Mouse (Mus musculus) testis, postnatal 10 days (tissue): ENCODE measurements around the gene Csrnp1.
A peak's percentile ranks its signal among the peaks of the same experiment; 100 is the strongest.
"Not testable (repeated sequence)": the region's sequence is repeated elsewhere in the genome, so short reads cannot be mapped to it uniquely, and the experiment has no call there.

Source experiments
- DNase-seq: peaks from one replicate; pipeline ENCODE4 v3.0.0; 2021; ENCODE audit warnings: low spot score

Csrnp1 gene

DNA sequence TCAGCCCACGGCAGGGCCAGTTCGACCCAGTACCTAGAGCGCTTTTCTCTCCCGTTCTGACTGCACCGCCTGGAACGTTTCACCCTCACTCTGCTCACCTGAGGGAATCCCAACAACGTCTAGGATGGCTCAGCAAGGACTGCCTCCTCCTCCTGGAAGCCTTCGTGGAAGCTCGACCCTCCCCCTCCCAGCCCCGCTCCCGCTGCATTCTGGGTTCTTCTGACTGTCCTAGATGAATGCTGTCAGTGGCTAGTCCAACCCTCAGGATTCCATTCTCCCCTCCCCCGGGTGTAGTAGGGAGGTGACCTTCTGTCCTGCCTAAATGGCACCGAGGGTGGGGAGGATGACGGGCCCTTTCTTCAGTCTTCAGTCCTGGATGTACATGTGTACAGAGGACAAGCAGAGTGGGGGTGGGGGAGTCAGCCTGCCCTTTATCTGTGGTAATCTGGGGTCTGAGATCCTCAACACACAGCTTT is at the start of gene Csrnp1:
TSS of gene Csrnp1 (minus strand) at position 123 of the 476 bp plus-strand sequence.
- DNase-seq: no peak

DNA sequence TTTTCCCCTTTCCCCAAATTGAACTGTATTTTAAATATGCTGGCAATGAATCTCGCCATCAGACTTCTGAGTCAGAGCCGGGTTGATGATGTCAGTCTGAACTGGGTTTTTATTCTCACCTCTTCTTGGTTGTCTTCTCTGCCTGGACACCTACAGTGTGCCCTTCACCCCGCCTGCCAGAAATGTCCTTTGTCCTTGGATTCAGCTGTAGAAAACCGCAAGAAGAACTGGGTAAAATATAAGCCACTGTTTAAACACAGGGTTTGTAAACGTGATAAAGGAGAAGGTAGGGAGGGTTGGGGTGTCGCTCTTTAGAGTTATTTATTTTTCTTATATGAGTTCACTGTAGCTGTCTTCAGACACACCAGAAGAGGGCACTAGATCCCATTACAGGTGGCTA is 48.3 kb upstream of the Csrnp1 start:
- no peak for DNase-seq

DNA sequence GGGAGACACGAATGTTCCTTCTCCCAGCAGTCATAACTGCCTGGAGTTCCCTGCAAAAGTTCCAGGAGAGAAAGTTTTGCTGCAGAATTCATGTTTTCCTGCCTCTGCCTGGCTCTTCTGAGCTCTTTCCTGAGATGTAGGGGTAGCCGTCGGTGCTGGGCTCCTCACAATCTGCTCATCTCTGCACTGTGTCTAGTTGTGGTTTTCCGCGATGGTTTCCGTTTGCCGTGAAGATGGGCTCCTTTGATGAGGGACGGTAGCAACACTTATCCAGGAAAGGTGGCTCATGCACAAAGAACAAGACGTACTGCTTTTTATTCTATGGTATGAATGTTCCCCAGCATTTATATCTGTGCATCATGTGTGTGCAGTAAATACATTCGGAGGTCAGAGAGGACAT is 46.0 kb upstream of the Csrnp1 start:
- no peak for DNase-seq

DNA sequence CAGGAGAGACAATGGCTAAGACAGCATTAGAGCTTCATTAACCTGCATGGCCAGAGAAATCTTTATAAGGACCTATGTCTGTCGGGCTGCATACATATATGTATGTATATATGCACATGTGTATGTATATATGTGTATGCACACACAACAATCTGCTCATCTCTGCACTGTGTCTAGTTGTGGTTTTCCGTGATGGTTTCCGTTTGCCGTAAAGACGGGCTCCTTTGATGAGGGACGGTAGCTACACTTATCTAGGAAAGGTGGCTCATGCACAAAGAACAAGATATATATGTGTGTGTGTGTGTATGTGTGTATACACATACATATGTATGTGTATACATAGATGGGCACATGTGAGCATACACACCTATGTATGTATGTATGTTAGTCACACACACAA is 45.4 kb upstream of the Csrnp1 start:
- DNase-seq: no peak

DNA sequence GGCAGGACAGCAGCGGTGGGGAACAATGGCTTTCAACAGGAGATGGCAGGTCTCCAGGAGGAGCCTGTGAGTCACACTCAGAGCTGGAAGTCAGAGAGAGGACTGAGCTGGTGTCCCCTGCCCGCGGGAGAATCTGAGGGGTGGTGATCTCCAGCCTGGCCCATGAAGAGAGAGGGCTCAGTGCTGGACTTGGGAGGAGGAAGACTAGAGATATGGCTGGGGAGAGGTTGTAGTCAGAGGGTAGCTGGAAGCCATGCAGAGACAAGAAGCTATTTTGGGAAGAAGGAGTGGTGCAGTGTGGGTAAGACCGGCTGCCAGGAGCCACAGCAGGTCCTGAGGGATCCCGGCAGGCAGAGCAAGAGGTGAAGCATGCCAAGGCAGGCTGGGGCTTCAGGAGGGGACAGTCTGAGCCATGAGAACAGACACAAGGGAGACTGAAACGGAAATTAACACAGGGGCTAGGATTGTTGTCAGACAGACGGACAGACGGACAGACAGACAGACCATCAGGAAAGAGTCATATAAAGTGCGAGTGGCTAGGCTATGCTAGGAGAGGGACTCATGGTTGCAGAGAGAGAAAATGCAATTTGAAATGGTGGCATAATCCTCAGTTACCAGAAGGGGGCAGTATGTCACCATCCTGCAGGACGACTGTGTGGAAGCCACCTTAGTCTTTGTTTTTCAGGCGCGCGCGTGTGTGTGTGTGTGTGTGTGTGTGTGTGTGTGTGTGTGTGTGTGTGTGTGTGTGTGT is 43.1 kb upstream of the Csrnp1 start:
- no peak for DNase-seq

DNA sequence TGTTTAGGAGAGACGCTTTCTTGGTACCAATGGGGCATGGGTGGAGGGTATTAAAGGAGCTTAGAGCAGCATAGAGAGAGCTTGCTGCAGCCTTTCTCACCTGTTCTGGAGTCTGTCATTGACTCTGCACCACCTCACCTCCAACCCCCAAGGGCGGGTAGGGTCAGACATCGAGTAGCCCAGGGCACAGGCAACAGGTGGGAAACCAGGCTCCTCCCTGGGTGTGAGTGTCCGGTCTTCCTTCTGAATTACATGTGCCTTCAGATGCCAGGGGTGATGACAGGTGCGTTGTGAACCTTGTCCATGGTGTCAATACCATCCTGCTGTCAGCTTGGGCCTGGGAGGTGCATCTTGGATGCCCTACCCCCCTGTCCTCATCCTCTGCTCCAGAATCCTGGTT is 40.2 kb upstream of the Csrnp1 start:
- no peak for DNase-seq

DNA sequence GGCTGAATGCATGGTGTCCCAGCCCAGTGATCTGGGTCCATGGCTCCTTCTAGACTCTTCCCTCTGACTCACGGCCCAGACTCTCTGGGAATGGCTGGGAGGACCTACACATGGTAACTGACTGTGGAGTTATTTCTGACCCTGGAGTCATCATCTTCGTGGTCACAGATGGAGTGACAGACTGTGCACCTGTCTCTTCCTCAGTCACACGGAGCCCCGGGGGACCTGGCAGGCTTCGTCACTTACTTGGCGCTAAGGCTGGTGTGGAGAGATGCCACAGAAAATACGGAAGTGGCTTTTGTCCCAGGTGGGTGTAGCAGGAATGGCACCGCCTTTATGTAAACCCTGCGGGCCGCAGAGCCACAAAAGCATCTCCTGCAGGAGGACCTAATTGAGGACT is 39.7 kb upstream of the Csrnp1 start:
- no peak for DNase-seq

DNA sequence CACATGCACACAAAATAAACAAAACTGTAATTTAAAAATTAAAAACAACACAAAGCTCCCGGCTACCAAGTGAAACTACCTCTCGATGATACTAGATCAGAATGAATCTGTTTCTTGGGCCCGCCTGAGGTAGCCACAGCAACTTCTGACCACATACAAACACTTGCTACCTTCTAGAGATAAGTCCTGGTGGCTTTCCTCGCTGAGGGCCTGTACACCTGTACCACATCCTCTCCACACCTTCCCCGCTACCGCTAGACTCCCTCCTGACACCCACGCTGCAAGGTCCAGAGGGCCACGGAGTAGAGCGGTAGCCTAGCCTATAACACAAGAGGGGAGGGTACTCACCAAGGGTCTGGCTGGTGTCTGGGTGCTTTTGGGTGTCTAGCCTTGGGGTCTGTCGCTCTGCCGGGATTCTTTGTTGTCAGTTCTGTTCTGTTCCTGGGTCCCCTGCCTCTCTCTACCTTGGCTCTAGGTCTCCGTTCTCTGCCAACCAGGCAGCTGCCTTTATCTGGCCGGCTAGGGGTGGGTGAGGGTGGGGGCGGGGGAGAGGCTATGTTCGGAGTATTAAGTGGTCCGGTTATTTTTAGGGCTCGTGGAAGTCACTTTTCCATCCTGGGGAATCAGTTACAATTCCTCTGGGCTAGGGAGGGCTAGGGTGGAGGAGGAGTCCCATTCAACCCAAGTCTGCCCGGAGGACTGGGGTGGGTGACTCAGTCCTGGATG is 38.8 kb upstream of the Csrnp1 start, which contains the start of gene Xirp1:
TSS of gene Xirp1 (minus strand) at position 513 of the 726 bp plus-strand sequence.
- no peak for DNase-seq

DNA sequence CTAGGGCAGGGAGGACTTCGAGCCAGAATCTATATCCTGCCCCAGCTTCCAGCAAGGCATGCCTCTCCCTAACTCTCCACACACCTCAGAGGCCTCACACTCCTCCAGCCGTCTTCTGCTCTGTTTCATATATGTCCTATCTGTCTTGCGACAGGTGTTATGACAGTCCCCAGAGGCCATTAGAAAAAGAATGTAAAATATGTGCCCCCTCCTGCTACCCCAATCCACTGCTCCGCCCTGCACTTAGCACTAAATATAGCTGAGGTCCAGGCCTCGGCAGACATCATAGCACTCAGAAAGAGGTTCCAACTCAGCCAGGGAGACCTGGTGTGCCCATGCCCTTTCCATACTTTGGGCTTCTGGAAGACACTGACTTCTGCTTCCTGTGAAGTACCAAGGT is 36.7 kb upstream of the Csrnp1 start:
- DNase-seq: no peak

DNA sequence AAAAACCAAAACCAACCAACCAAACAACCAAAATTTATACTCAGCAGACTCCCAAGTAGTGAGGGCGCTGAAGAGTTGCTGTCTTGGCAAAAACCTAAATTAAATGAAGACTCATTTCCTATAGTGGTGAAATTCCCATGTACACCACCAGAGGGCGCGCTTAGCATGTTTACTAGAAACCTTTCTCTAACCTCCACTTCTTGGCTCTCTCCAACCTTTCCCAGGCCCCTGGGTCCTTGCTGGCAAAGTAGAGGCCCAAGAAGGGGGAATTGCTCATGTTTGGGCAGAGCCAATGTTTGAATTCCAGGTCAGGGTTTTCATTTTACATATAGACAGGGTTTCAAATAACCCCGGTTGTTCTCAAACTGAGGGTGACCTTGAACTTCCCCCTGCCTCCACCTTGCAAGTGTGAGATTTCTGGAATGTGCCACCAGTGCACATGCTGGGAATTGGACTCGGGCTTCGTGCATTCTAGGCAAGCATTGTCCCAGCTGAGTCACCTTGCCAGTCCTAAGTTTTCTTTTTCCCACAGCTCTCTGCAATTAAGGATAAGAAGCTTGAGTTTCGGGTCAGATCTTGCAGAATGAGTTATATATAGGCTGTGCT is 35.9 kb upstream of the Csrnp1 start:
- peak; percentile 90 for DNase-seq

DNA sequence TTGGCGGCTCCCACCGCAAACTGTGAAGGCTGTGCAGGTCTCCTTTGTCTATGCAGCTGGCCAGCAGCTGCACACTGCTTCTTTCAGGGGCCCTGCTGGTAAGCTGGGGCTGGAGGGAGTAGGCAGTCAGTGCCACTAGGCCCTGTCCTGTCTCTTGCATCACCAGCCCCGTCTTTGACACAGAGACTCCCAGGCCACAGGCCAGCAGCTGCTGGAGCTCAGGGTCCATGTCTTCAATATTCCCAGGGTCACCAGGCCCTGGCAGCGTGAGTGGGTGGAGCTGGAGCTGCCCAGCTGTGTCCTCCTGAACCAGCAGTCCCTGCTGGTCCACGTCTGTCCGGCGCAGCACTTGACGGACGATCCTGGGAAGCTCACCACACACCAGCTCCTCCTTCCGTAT is 32.5 kb upstream of the Csrnp1 start:
- no peak for DNase-seq

DNA sequence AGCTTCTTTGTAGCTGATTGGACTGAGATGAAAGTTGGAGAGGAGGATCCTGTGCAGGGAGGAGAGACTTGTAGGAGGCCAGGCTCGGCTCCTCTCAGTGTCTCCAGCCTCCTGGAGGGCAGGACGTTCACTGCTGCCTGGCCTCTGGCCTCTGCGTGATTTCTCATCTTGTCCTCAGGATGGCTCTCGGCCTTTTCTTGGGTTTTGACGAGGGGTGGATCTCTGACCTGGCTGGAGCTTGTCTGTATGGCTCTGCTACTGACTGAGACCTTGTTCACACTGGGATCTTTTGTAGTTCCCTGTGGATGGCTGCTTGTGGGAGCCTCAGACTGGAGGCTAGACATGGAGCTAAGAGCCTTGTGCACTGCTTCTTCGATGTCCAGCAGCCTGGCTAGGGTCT is 30.4 kb upstream of the Csrnp1 start:
- no peak for DNase-seq

DNA sequence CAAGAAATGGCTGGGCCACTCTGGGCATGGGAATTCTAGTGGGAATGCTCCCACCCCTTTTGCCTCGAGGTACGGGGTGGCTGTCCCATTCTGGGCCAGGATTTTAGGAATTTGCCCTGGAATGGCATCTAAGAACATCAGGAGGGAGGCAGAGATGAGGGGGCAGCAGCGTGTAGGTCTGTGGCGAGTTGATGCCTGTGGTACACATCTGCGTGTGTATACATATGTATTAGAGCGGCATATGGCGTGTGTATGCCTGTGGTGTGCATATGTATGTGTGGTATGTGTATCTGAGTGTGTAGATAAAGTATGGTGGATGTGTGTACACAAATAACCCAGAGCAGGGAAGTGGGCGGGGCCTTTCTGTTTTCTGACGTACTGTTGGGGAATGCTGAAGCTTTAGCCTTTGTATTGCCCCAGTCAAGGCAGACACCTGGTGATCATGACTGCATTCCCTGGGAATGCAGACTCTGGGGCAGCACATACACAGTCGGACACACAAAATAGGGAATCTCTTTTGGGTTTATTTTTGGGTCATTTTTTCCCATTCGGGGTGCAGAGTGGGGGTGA is 28.9 kb upstream of the Csrnp1 start:
- no peak for DNase-seq

DNA sequence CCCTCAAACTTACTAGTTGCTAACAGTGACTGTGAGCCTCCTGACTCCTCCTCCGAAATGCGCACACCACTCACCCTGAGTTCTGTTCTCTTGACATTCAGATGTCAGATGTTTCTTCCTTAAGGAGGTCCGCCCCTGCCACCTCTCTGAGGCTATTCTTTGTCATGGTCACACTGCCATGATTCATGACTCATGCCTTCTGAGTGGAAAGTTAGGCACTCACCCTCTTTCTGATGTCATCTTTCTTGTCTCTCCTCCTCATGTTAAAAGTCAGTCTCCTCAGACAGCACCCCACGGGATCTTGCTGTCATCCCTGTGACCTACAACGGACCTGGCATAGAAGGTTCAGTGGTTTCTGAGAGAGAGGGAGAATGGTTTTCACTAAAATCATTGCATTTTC is 28.3 kb upstream of the Csrnp1 start:
- no peak for DNase-seq

DNA sequence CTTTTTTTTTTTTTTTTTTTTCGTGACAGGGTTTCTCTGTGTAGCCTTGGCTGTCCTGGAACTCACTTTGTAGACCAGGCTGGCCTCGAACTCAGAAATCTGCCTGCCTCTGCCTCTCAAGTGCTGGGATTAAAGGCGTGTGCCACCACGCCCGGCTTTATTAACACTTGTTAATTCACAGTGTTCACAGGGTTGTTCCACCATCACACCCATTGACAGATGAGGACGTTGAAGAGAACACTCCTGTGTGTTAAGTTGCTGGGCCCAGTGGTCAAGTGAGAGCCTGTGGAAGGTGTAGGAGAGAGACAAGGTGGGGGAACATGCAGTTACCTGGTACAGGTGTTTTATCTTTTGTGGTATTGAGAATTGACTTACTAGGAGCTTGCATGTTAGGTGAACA is 27.7 kb upstream of the Csrnp1 start:
- not testable (repeated sequence) for DNase-seq

DNA sequence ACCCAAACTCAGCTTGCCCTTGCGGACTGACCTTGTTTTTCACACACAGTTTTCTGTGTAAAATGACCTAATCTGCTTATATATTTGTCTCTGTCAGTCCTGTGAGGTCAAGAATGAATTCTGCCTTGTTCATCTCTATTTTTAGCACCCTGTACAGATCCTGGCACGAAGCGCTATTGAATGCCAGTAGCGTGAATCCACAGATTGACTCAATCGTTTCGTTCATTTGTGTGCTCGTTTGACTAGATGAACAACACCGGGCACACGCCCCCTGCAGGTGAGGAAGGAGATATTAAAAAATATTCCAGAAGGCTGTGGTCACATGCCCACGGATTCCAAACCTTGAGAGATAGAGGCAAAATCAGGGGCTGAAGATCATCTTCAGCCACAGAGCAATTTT is 27.1 kb upstream of the Csrnp1 start:
- peak; percentile 80 for DNase-seq

DNA sequence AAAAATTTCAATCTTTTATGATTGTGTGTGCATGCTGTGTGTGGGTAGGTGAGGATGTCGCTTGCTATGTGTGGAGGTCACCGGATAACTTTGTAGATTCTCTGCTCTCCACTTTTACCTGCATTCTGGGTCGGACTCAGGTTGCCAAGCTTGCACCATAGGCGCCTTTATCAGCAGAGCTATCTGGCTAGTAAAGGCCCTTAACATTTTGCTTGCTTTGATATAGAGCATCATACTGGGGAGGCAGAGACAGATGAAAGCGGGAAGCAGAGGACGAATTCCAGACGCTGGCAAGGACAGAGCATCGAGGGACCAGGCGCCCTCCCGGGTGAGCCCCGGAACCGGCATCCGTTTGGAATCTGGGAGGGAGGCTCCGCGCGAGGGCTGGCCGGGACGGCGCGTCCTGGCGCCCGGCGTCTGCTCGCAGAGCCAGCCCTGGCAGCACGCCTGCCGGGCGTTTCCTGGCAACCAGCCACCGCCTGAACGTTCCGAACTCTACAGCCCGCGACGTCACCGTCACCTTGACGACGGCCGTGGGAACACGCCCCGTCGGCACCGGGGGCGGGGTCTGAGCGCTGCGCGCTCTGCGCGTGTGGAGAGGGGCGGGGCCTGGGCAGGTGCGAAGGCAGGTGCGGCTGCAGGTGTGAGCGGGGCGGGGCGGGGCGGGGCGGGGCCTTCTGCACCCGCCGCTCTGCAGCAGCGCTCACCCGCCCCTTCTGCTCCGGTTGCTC is 26.5 kb upstream of the Csrnp1 start:
- DNase-seq: peak; percentile 99

DNA sequence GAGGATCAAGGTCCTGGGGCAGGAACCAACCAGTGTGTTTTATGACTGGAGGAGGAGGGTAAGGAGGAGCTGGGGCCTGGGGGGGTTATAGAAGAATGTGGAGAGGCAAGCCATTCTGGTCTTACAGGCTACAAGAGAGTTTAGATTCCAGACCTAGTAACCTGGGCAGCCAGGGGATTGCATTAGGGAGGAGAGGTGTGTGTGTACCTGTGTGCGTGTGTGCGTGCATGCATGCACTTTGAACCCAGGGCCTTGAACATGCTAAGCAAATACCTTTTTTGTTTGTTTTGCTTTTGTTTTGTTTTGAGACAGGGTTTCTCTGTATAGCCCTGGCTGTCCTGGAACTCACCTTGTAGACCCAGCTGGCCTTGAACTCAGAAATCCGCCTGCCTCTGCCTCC is 25.4 kb upstream of the Csrnp1 start:
- no peak for DNase-seq

DNA sequence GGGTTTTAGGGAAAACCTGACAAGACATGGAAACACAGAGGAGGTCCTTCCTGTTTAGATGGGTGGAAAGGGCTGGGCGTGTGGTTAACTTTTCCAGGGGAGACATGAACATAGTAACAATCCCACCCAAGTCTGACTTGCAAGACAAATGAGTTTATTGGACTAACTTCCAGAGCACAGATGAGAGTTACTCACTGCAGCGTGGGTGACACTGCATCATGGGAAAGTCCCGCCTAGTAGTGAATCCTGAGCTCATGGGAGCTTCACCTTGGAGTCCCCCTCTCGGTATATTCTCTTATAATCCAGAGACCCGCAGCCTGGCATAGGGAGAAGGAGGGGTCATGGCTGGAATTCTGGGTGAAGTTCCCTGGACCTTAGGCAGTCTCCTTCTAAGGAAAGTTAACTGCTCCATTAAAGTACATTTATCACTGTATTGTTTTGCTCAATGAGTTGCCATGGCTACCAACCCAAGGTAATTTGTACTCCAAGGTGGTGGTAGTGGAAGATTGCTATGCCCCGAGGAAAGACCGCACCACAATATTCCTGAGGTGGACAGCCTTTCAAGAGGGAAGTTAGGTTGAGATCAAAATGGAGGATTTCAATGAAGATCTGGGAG is 24.9 kb upstream of the Csrnp1 start:
- no peak for DNase-seq

DNA sequence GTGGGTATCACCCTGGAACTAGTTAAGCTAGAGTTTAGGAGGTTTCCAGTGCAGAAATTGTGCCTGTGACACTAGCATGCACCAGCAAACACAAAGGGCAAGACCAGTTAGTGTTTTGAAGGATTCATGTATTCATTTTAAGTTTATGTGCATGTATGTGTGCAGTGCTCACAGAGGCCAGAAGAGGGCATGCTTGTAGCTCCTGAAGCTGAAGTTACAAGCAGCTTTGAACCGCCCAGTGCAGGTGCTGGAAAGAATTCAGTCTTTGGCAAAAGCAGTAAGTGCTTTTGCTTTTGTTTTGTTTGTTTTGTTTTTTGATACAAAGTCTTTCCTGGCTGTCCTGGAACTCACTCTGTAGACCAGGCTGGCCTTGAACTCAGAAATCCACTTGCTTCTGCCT is 23.4 kb upstream of the Csrnp1 start:
- no peak for DNase-seq

DNA sequence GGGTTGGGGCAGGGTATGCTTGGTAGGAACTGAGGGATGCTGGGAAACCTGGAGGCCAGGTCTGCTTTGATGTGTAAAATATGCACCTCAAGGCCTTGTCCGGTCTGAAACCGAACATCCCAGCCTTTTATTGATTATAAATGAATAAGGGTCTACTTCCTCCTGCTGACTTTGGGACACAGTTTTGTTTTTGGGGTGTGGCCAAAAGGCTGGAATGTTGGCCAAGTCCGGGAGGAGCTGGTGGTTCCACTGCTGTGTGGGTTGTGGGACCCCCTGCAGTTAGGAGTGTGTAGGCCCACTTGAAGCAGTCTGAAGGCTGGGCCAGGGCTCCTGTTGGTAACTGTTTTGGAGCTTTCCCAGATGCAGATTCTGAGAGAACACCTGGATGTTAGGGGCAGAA is 21.5 kb upstream of the Csrnp1 start:
- peak; percentile 44 for DNase-seq

DNA sequence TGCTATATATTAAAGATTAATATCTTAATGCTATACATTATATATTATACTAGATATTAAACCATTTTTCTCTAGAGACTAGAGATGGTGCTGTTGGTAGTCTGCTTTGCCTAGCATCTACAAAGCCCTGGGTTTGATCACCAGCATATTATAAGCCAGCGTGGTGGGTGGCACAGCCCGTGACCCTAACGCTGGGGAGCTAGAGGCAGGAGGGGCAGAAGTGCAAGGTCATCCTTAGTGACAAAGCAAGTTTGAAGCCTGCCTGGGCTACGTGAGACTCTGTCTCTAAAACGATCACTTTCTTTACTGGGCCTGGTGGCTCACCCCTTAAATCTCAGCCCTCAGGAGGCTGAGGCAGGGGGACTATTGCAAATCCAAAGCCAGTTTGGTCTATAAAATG is 18.4 kb upstream of the Csrnp1 start:
- DNase-seq: no peak
